Mouse (Mus musculus) mouse trophoblast stem cell (cell line): ENCODE measurements around the gene Pxt1.

Experiments used
- in situ Hi-C, 2 experiments: fragments of 300-500 bp; cut with MseI, MboI; formaldehyde crosslinking; loops; 2 replicates in 1 of 2; 3 replicates in 1 of 2; pipeline ENCODE4 v1.15.1; 2025

The Pxt1 gene

DNA sequence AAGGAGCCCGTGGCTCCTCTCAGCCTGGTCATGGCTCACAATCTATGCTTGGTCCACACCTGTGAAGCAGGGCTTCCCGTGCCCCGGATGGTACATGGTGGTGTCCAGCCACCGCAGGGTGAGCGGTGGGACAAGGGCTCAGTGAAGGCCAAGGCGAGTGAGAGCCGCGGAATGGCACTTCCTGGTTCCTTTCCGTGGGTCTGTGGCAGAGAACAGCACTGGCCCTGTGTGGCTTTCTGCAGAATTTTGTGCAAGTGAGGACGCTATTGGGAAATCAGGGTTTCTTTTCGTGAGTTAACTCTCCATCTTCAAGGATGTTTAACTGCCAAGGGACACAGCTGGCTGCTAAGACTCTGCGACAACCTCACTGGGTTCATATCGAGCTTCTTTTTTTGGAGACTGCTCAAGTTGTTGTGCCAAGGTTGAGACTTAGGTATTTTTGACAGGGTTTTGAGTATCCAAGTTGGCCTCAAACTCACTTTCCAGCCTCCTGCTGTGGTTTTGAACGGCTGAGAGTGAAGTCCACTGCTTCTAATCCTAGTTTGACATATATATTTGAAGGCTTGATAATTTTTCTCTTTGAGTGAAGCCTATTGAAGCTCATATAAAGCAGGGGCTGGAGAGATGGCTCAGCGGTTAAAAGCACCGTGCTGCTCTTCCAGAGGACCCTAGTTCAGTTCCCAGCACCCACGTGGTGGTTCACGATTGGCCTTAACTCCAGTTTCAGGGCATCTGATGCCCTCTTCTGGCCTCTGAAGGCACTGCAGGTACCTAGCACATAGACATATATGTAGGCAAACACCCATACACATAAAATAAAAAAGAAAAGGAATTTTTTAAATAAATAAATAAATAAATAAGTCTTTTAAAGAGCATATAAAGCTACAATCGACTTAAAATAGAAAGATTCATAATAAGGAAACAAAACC is 3.6 kb upstream of the Pxt1 start:
- in situ Hi-C loops = no loop called here

DNA sequence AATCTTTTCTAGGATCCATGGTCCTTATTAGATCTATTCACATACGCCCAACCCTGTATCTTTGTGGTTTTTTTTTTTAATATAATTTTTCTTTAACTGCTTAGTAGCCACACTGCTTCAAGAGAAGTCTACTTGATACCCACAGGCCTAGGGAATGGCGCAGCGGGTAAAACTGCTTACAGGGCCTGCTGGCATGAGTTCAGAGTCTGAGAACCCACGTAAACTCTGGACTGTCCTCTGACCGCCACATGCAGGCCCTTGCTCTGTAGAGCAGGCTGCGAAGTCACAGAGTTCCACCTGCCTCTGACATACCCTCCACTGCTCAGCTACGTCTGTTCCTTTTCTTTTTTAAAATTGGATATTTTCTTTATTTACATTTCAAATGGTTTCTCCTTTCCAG is 841 bp upstream of the Pxt1 start:
- in situ Hi-C loops = no loop called here

DNA sequence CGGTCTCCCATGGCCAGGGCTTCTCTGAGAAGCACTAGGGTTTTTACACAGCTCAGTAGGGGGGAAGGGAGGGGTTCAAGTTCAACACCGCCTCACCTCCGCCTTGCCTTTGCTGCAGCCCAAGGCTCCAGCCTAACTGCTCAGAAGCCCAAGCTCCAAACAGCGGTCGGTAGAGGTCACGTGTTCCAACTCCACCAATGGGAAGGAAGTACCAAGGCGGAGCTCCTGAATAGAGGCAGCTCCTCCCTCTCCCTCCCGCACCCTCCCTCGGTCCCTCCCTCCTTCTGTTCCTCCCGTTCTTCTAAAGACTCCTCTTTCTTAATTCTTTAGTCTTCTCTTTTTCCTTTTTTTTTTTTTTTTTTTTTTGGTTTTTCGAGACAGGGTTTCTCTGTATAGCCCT is 1.5 kb downstream of the Pxt1 start:
- in situ Hi-C loops = no loop called here

DNA sequence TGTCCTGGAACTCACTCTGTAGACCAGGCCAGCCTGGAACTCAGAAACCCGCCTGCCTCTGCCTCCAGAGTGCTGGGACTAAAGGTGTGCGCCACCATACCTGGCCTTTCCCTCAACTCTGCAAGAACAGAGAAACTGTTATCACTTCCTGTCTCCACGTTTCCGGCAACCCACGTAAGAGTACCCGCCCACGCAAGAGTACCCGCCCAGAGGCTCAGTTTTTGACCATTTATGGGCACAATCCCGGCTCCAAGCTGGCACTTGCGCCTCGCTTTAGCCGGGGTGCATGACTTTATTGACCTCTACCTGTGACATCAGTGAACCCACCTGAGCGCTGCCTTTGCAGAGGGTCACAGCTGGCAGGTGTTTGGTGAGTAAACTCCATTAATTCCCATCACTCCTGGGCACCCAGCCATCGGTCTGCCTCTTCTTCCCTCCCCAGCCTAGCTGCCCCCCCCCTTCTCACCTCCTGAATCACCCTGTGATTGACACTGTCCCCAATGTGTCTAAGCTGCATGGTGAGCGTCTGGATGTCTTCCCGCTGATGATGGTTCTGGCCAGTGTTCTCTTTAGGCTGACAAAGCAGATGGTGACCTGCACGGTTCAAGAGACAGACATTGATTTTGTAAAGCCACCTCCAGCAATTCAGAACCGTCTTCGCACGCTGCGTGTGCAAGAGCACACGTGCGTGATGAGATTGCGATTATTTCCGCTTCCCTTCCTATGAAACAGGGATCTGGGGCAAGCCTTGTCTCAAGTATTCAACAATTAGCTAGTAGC is 2.7 kb downstream of the Pxt1 start:
- in situ Hi-C loops = no loop called here

DNA sequence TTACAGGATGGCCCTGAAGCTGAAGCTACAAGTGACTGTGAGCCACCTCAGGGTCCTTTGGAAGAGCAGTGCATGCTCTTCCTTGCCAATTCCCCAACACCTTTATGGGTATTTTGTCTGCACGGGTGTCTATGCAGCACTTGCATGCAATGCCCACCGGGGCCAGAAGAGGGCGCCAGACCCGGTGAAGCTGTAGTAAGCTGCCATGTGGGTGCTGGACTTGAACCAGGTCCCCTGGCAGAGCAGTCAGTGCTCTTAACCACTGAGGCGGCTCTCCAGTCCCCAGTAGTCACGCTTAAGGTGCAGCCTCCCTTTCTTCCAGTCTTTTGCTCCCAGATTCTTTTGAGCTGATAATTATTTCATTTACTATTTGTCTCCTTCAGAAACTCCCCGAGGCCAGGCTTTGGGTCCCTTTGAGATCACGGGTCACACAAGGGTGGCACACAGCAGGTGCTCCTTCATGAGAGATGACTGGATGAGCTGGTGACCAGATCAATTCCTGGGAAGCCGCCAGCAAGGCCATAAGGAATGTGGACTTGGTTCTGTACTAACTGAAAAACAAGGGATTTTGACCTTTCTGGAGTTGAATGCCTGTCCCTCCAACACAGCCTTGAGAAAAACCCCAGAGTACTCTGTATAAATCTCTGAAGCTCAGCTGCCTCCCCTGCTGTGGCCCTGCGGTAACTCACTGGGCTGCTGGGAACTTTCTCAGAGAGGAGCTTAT is 6.9 kb downstream of the Pxt1 start:
- in situ Hi-C loops = no loop called here

DNA sequence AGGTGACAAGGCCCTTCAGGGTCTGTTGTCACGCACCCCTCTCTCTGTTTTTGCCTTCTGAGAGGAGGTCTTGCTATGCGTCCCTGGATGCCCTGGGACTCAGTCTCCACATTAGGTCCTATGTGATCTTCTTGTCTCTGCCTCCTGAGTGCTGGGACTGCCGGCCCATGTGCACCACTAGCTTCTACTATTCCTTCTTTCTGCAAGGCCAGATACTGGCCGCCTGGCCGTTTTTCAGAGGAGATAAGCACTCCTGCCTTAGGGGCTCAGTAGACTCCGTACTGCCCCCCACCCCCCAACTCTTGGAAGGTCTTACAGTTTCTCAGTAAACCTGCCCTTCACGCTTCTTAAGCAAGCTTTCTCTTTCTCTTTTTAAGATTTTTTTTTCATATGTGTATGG is 7.5 kb downstream of the Pxt1 start:
- in situ Hi-C loops = no loop called here

DNA sequence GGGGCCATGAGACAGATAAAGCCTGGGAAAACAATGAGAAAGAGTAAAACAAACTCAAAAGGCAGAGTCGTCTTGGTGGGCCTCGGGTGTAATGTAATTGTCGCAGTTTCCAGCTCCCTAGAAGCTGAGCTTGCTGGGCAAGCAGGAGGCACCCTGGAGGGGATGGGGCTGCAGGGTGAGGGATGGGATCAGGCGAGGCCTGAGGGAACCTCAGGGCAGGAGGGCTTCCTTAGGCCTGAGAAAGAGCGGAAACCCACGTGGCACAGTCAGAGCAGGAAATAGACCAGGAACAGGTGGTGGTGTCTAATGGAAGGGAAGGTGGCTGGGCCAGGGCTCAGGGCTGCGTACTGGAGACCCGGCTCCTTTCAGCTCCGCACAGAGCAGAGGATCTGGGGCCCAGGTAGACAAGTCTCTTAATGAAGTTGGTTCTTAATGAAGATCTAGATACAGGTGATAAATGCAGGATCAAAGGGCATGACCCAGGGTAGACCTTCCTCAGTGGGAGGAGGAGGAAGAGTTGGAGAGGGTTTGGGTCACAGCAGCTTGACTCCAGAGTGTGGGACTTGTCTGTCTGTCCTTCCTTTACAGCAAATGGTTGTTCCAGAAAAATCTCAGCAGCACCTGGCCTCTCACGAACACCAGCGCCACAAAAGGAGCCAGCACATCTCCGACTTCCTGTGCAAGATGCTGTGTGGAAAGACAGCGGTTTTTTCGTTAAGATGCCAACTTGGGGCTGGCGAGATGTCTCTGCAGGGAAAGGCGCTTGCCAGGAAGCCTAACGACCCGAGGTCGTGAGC is 9.3 kb downstream of the Pxt1 start:
- in situ Hi-C loops = no loop called here

DNA sequence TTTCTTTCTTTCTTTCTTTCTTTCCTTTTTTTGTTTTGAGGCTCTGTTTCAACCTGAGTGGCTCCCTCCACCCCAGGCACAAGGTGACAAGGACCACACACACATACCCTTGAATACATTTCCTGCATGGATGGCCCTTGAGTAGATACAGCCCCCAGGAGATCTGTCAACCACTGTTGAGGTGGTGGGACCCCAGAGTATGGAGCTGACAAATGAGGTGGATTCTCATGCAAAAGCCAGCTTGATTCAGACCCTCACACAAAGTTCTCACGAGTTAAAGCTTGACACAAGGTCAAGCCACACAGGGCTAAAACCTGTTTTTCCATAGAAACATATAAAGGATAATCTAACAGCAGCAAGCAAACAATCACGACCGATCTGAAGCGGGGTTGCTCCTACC is 11.4 kb downstream of the Pxt1 start:
- in situ Hi-C loops = no loop called here

DNA sequence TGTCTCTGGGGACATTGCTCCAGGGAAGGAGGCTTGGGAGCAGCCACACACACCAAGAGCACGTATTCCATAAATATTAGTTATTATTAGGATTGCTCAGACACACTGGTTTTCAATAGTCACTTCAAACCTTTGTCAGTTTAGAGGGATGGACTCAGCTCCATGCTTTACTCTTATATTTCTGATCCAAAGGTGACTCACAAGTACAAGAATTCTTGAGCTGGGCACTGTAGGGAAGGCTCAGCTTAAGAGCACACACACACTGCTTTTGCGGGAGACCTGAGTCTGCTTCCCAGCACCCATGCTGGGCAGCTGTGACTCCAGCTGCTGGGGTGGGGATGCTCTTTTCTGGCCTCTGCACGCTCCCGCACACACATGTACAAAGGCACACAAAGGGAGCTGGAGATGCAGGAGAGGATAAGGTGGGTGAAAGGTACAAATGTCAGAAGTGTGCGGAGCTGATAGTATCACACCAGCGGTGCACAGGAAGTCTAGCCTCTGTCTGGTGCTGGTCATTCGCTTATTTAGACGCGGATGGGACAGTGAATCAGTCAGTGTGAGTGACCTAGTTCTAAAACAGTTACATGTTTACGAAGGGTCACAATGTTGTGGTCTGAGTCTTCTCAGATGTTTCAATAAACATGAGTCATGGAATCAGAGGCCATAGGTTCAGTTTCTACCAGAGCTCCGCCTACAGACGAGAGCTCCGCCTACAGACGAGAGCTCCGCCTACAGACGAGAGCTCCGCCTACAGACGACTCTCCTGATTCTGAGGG is 12.0 kb downstream of the Pxt1 start:
- in situ Hi-C loops = no loop called here

DNA sequence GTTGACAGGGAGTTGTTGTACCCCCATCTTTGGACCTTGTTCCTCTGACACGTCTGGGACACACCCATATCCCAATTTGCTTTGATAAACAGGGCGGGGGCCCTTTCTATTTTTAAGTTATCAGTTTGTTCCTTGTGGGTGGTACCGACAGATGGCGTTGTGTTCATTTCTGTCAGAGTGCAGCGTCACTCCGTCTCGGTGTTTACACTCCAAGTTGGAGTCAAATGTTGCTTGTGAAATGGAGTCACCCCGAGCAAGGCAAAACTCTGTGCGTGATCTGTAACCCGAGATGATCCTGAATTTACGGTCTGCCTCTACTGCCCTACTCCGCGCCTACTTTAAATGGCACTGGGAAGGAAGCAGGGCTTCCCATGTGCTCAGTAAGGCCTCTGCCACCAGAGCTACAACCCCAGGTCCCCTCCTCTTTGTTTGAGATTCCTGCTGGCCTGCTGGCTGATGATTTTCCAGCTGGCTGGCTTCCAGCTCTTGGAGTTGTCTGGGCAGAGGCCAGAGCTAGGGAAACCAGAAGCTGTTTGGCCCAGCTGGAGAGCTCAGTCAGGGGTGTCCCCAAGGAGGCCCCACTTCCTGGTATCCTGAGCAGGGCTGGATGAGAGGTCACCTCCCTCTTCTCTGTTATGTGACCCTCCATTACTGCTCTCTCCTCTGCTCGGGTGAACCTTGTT is 13.1 kb downstream of the Pxt1 start:
- in situ Hi-C loops = no loop called here

DNA sequence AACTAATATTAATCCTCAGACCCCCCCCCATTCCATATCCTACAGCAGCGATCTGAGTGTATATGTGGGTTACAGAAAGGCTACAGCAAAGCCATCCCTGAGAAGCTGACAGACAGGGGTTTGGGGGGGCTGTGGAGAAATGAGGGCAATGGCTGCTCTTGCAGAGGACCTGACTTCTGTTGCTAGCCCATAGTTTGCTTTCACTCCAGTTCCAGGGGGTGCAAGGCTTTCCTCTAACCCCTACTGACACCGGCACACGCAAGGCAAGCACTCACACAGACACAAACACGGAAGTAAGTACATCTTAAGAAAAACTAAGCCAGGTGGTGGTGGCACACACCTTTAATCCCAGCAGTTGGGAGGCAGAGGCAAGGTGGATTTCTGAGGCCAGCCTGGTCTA is 14.3 kb downstream of the Pxt1 start:
- in situ Hi-C loops = no loop called here

DNA sequence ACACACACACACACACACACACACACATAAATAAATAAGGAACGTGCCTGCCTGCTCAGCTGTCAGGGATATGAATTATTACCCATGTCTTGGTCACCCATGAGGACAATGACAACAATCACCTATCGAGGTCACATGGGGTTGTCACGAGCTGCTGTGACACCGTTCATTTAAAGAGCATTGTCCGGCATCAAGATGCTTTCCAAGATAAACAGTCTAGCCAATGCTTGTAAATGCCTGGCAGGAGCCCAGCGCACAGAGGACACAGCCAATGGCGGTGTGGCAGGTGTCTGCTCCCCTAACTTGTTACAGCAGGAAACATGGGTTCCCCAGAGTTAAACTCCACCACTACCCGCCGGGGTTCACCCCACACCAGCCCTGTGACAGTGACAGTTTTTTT is 15.6 kb downstream of the Pxt1 start:
- in situ Hi-C loops = no loop called here

DNA sequence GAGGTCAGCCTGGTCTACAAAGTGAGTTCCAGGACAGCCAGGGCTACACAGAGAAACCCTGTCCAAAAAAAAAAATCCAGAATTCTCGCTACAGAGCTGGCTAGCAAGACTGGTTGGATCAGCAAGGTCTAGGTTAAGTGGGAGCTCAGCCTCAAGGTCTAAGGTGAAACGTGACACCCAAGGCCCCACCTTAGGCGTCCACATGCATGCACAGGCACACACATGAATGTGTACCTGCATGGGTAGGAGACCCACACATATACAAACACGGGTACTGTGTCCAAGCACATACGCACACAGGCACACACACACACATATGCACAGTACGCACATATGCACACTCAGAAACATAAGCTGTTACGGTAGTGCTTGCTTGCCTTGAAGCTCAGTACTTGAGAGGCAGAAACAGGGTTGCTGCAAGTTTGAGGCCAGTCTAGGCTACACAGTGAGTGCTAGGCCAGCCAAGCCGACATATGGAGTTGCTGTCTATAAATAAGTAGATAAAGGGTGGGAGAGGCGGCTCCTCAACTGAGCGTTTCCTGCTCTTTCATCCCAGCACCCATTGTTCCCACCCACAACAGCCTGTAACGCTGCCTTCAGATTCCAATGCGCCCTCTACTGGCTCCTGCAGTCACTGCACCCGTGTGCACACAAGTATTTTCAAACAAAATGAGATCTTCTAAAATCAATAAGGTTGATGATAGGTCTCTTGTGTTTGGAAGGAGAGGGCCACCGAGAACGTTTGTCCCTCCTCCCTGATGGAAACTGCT is 16.6 kb downstream of the Pxt1 start:
- in situ Hi-C loops = no loop called here

DNA sequence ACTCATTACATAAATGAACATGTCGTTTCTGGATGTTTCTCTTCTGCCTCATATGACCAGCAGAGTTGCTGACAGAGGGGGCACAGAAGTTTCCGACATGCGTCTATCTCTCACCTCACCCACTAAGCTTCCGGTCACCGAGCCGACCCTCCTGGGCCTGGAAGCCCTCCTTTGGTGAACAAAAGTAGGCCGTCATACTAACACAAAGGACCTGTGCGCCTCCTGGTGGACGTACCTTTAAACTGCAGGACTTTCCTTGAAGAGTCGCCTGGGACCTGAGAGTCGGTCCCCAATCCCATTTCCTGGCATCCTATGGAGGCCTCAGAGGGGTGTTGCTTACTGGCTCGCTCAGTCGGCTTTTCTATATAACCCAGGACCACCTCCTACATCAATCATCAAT is 17.3 kb downstream of the Pxt1 start:
- in situ Hi-C loops = no loop called here

DNA sequence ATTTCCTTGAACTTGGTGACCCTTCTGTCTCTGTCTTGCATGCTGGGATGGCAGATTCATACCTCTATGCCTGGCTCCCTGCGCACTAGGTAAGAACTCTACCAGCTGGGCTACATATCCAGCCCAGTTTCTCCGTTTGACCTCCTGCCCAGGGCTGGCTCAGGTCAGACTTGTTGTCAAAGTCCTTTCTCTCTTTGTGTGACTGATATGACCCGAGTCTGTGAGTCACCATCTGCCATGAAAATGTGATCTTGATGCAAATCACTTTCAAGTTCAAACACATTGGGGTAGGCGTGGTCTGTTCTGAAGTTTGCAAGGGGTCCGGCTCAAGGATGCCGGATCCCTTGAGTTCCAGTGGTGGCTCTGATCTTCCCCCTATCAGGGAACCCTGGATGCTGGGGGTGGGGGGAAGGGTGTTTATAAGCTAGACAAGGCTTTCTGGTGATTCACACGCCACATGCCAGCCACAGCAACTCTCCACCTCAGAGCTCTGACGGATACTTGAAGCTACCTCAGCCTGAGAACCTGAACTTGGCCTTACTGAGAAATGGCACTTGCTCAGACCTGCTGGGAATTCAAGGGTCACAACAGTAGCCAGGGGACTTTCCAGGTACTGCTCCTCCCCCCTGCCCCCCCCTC is 18.6 kb downstream of the Pxt1 start:
- in situ Hi-C loops = no loop called here

DNA sequence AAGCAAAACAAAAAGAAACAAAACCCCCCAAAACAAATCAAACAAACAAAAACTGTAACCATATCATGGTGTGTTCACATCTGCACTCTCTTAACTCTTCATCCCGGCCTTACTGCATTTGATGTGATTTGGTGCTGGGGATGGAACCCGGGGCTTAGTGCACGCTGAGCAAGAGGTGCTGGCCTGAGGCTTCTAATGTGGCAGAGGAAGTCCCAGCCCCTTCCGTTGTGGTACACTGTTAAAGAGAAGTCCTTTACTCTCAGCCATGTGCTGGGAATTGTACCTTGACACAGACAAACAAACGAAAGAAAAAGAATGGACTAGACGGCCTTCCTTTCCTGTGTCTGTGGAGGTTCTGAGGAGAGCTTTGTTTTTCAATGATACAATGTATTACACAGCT is 21.5 kb downstream of the Pxt1 start:
- in situ Hi-C loops = no loop called here

DNA sequence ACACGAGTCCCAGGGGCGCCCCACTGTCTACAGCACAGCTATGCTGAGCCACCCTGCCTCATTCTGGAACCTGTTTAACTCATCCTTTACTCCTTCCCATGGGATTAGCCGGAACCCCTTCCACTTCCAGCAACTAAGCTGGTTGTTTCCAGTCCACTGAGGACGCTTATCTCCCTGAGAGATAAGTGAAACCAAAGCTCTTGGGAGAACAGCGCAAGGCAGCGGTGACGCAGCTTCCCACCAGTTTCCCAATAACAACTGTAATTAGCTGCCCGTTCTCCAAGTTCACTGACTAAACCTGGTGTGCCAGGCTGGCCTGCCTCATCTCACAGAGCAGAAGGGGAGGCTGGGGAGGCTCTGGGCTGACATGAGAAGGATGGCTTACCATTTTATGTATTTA is 22.6 kb downstream of the Pxt1 start:
- in situ Hi-C loops = no loop called here

DNA sequence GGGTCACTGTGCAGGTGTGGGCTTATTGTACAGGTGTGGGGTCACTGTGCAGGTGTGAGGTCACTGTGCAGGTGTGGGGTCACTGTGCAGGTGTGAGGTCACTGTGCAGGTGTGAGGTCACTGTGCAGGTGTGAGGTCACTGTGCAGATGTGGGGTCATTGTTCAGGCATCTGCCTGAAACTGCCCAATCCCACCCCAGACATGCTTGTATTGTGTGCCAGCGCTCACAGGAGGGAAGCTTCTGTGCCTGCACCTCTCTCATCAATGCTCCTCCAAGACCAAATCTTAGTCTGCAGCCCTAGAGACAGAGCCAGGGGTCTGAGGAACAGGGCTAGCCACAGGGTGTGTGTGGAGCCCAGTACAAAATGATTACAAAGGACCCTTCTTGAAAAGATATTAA is 27.1 kb downstream of the Pxt1 start:
- in situ Hi-C loops = no loop called here

DNA sequence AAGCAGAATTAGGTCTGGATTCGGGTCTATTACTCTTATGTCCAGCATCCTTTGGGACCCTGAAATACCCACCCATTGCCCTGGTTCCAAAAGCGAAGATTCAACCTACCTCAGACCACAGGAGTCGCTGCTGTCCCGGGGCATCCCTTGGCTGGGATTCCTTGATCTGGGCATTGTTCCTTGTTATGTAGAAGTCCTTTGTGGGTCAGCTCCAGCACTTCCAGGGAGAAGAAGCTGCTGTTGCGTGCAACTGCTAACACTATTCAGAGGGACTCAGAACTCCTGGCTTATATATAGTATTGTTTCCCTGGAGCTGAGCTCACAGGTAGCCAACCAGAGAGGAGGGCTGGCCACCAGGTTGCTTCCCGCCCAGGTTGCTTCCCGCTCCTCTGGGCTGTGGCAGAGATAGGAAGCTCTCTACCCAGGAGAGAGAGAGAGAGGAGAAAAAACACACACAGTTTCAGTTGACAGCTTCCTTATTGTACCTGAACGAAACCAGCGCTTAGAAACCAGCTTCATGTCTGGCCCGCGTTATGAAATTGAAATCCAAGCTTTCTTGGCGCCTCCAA is 28.5 kb downstream of the Pxt1 start, which contains the start of gene 4930539E08Rik:
TSS of gene 4930539E08Rik (minus strand) at position 265 of the 569 bp plus-strand sequence.
- in situ Hi-C loops = no loop called here
